Mouse (Mus musculus) hindbrain, postnatal 0 days (tissue): ENCODE data around the gene Igf1r. TPM values are rescaled to one million over a fixed set of nuclear protein-coding genes. Genes with fewer than 3 reads are reported as not detected.

Source experiments
- ATAC-seq: fragments of 200-750 bp; cut with Nextera tagmentation; 2 replicates; pipeline ENCODE4 v1.8.0; 2017; ENCODE audit warnings: mild to moderate bottlenecking, moderate TSS enrichment, moderate library complexity
- DNase-seq: peaks from one replicate; pipeline ENCODE4 v3.0.0-alpha.2; 2015; ENCODE audit warnings: low spot score
- H3K27ac ChIP-seq: fragments of 300-500 bp; sonication (generic); 2 replicates; pipeline ENCODE4 v1.5.1; 2014; ENCODE audit warnings: mild to moderate bottlenecking
- H3K27me3 ChIP-seq: fragments of 300-500 bp; sonication (generic); 2 replicates; pipeline ENCODE4 v1.6.1; 2014; ENCODE audit warnings: low read length, mixed read lengths; ENCODE audit not compliant: insufficient read depth
- H3K36me3 ChIP-seq: fragments of 300-500 bp; sonication (generic); 2 replicates; pipeline ENCODE4 v1.6.1; 2014; ENCODE audit warnings: low read length, mixed read lengths; ENCODE audit not compliant: insufficient read depth
- H3K4me1 ChIP-seq: fragments of 300-500 bp; sonication (generic); 2 replicates; pipeline ENCODE4 v1.6.1; 2014; ENCODE audit warnings: antibody characterized with exemption, low read length, mixed read lengths; ENCODE audit not compliant: insufficient read depth
- H3K4me2 ChIP-seq: fragments of 300-500 bp; sonication (generic); 2 replicates; pipeline ENCODE4 v1.6.1; 2014; ENCODE audit warnings: low read depth, mild to moderate bottlenecking, low read length, moderate library complexity, mixed read lengths
- H3K4me3 ChIP-seq: fragments of 300-500 bp; sonication (generic); 2 replicates; pipeline ENCODE4 v1.5.1; 2014; ENCODE audit warnings: low read length
- H3K9ac ChIP-seq: fragments of 300-500 bp; sonication (generic); replicated peaks from 2 replicates; pipeline ENCODE4 v1.6.1; 2014; ENCODE audit warnings: mild to moderate bottlenecking, low read length, moderate library complexity, mixed read lengths
- H3K9me3 ChIP-seq: fragments of 300-500 bp; sonication (generic); 2 replicates; pipeline ENCODE4 v1.6.1; 2016; ENCODE audit warnings: low read length, mixed read lengths
- CTCF ChIP-seq: IDR thresholded peaks from 2 replicates; pipeline ENCODE4 v1.5.1; 2016; ENCODE audit warnings: antibody characterized with exemption, control low read depth, low read depth
- WGBS: fragments of 180-500 bp; shearing (Covaris S2); extraction: QIAGEN DNeasy Blood & Tissue Kit; methylation state at CpG from one replicate; pipeline ENCODE4 v1.1.7; 2014; 5-methylcytosine and 5-hydroxymethylcytosine counted together
- polyA plus RNA-seq: library from polyadenylated mRNA; unstranded; fragments of >200 nt; fragmentation: Nextera tagmentation; extraction: Ambion mirVana; gene quantifications from 2 replicates; pipeline ENCODE4 v1.2.1, GENCODE M21; 2015
- total RNA-seq: library from RNA; depleted of rRNA; stranded (reverse); fragments of >200 nt; gene quantifications from 2 replicates; pipeline ENCODE4 v1.2.3, GENCODE M21; 2014

Igf1r gene
- total and polyA plus RNA-seq, 2 experiments from 2014 or later: 12.1 to 36.2 TPM

GRCm38 (mm10) chr7:68053002-68053624 lies 100.5 kb downstream of the Igf1r start:
- no peaks in the 10 kb centered on the region for H3K9me3 ChIP-seq
- no peak overlapping the region for H3K4me3 ChIP-seq
- no peak overlapping the region for H3K4me2 ChIP-seq
- H3K27ac ChIP-seq: peak overlapping the region; percentile 32; the same call in 1 of the 2 replicates
- H3K9ac ChIP-seq: no peak overlapping the region
- H3K4me1 ChIP-seq: peaks cover 5% of the 10 kb centered on the region; the same call in 1 of the 2 replicates
- no peaks in the 10 kb centered on the region for H3K27me3 ChIP-seq
- no peak for TF ChIP-seq CTCF
- H3K36me3 ChIP-seq: no peaks in the 10 kb centered on the region
- WGBS: 83% methylated on average over 10 of the region's 10 CpGs
- no peak for DNase-seq
- no peak for ATAC-seq

GRCm38 (mm10) chr7:68054498-68054897 lies 101.9 kb downstream of the Igf1r start:
- H3K27ac ChIP-seq: no peak overlapping the region

GRCm38 (mm10) chr7:68054956-68055355 lies 102.3 kb downstream of the Igf1r start:
- no peak overlapping the region for H3K9ac ChIP-seq
- peak; percentile 27; the same call in 1 of the 2 replicates for TF ChIP-seq CTCF
- no peak for DNase-seq
- H3K27ac ChIP-seq: no peak overlapping the region
- H3K4me3 ChIP-seq: no peak overlapping the region
- no peak for ATAC-seq
- H3K9me3 ChIP-seq: no peaks in the 10 kb centered on the region
- WGBS: 73% methylated on average over 6 of the region's 6 CpGs
- H3K4me2 ChIP-seq: no peak overlapping the region
- H3K27me3 ChIP-seq: no peaks in the 10 kb centered on the region
- H3K4me1 ChIP-seq: peaks cover 5% of the 10 kb centered on the region; the same call in 1 of the 2 replicates
- no peaks in the 10 kb centered on the region for H3K36me3 ChIP-seq

More at GRCm38 (mm10) chr7:68054498-68054897, 101.9 kb downstream of the Igf1r start:
- Histone ChIP-seq H3K4me3 (no peak overlapping the region), H3K36me3 (no peaks in the 10 kb centered on the region), H3K4me1 (peaks cover 5% of the 10 kb centered on the region; the same call in 1 of the 2 replicates), H3K9ac (no peak overlapping the region), H3K27me3 (no peaks in the 10 kb centered on the region), H3K4me2 (no peak overlapping the region), H3K9me3 (no peaks in the 10 kb centered on the region)
- ATAC-seq (no peak), DNase-seq (no peak)
- TF ChIP-seq CTCF: no peak
- 41% methylated on average over 2 of the region's 2 CpGs for WGBS

- 82% methylated on average over 3 of the region's 3 CpGs for WGBS
- TF ChIP-seq CTCF: no peak
- H3K9me3 ChIP-seq: no peaks in the 10 kb centered on the region
- no peaks in the 10 kb centered on the region for H3K36me3 ChIP-seq
- no peak overlapping the region for H3K27ac ChIP-seq
- ATAC-seq (no peak), DNase-seq (no peak)
- H3K4me3 ChIP-seq: no peak overlapping the region
- H3K4me1 ChIP-seq: peaks cover 5% of the 10 kb centered on the region; the same call in 1 of the 2 replicates
- no peak overlapping the region for H3K4me2 ChIP-seq
- no peaks in the 10 kb centered on the region for H3K27me3 ChIP-seq
- H3K9ac ChIP-seq: no peak overlapping the region
Measured at GRCm38 (mm10) chr7:68057010-68057409, 104.4 kb downstream of the Igf1r start.

- DNase-seq (no peak), ATAC-seq (no peak)
- Histone ChIP-seq H3K9me3 (no peaks in the 10 kb centered on the region), H3K4me1 (no peaks in the 10 kb centered on the region; the same call in 1 of the 2 replicates), H3K27ac (no peak overlapping the region), H3K4me2 (no peak overlapping the region), H3K36me3 (no peaks in the 10 kb centered on the region), H3K27me3 (no peaks in the 10 kb centered on the region), H3K4me3 (no peak overlapping the region), H3K9ac (no peak overlapping the region)
- WGBS: 88% methylated on average over 6 of the region's 6 CpGs
- TF ChIP-seq CTCF: no peak
Measured at GRCm38 (mm10) chr7:68059690-68060089, 107.1 kb downstream of the Igf1r start.

- 63% methylated on average over 9 of the region's 9 CpGs for WGBS
- no peak overlapping the region for H3K27ac ChIP-seq
- no peaks in the 10 kb centered on the region for H3K27me3 ChIP-seq
- no peak for TF ChIP-seq CTCF
- H3K4me3 ChIP-seq: no peak overlapping the region
- no peaks in the 10 kb centered on the region; the same call in 1 of the 2 replicates for H3K4me1 ChIP-seq
- DNase-seq: no peak
- H3K36me3 ChIP-seq: no peaks in the 10 kb centered on the region
- H3K9ac ChIP-seq: no peak overlapping the region
- no peak for ATAC-seq
- H3K4me2 ChIP-seq: no peak overlapping the region
- no peaks in the 10 kb centered on the region for H3K9me3 ChIP-seq
Measured at GRCm38 (mm10) chr7:68061434-68061833, 108.8 kb downstream of the Igf1r start.

GRCm38 (mm10) chr7:68062170-68062848 lies 109.7 kb downstream of the Igf1r start:
- TF ChIP-seq CTCF: no peak
- H3K9ac ChIP-seq: no peak overlapping the region

More at GRCm38 (mm10) chr7:68062170-68062848, 109.7 kb downstream of the Igf1r start:
- ATAC-seq (no peak), DNase-seq (no peak)
- WGBS: 63% methylated on average over 13 of the region's 13 CpGs
- Histone ChIP-seq H3K36me3 (no peaks in the 10 kb centered on the region), H3K27me3 (no peaks in the 10 kb centered on the region), H3K4me3 (no peak overlapping the region), H3K9me3 (no peaks in the 10 kb centered on the region), H3K4me1 (no peaks in the 10 kb centered on the region; the same call in 1 of the 2 replicates), H3K27ac (no peak overlapping the region), H3K4me2 (no peak overlapping the region)
